Mouse (Mus musculus): ENCODE measurements around the gene Platr17. TPM values are rescaled to one million over a fixed set of nuclear protein-coding genes. Genes with fewer than 3 reads are reported as not detected.
"Not testable (repeated sequence)": the region's sequence is repeated elsewhere in the genome, so short reads cannot be mapped to it uniquely, and the experiment has no call there.

Platr17 gene
- total and polyA plus RNA-seq, 3 experiments = not detected

- no peak overlapping the region for H3K9ac ChIP-seq (ENCODE audit: low read depth, low read length)
- no peak for TF ChIP-seq EP300 (IDR thresholded peaks at IDR 0.05; ENCODE audit: insufficient read depth, low read depth, low read length)
- TF ChIP-seq POLR2A (IDR thresholded peaks at IDR 0.05; ENCODE audit: insufficient read depth, low read depth, low read length) = no peak
- TF ChIP-seq CTCF (IDR thresholded peaks at IDR 0.05) = no peak
- no peaks in the 10 kb centered on the region for H3K36me3 ChIP-seq (ENCODE audit: control insufficient read depth, insufficient read depth, low read length)
- intact Hi-C loops (cut with DNase I) = no loop called here
- no peak overlapping the region for H3K4me3 ChIP-seq
- no peak for DNase-seq
- H3K4me1 ChIP-seq (ENCODE audit: control insufficient read depth, insufficient read depth, low read length) = no peaks in the 10 kb centered on the region; the same call in 1 of the 2 replicates
- WGBS = 40% methylated on average over 4 of the region's 4 CpGs
- H3K27ac ChIP-seq = no peak overlapping the region
- H3K79me2 ChIP-seq (replicated peaks; ENCODE audit: control insufficient read depth, insufficient read depth, low read length) = no peaks in the 10 kb centered on the region
- H3K27me3 ChIP-seq (ENCODE audit: control insufficient read depth, insufficient read depth, low read length) = no peaks in the 10 kb centered on the region
These were observed 2.9 kb upstream of the Platr17 start for GRCm38 (mm10) chr17:33902079-33902478.

GRCm38 (mm10) chr17:33902491-33902890 is 2.4 kb upstream of the Platr17 start:
- Histone ChIP-seq H3K27ac (no peak overlapping the region), H3K4me1 (ENCODE audit: control insufficient read depth, insufficient read depth, low read length) (no peaks in the 10 kb centered on the region; the same call in 1 of the 2 replicates)
- intact Hi-C loops (cut with DNase I) = no loop called here

DNA sequence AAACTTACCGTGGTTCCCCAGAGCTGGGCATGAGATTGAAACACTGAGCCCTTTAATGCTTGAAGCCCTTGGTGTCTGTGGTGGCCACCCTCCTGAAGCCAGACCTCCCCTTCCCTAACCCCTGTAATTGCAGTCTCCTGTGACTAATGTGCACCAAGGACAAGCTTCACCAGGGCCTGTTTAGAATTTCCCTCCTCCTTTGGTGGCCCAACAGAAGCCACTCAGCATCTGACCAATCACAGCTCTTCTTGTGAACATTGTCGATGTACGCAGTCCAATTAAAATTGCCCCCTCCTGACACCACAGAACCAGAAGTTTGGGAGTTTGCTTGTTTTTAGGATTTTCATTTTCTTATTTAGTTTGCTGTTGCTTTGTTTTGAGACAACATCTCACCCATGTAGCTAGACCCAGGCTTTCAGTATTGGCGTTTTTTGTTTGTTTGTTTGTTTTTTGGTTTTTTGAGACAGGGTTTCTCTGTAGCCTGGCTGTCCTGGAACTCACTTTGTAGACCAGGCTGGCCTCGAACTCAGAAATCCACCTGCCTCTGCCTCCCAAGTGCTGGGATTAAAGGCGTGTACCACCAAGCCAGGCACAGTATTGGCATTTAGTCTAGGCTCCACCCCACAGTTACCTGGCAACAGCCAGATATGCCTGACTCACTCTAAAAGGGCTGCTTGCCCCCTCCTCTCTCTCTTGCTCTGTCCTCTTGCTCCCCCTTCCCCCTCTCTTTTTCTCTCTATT is 854 bp upstream of the Platr17 start:
- 82% methylated on average over 6 of the region's 6 CpGs for WGBS
- H3K4me3 ChIP-seq; H3K27me3 ChIP-seq (ENCODE audit: control insufficient read depth, insufficient read depth, low read length); H3K4me1 ChIP-seq (ENCODE audit: control insufficient read depth, insufficient read depth, low read length); H3K27ac ChIP-seq; DNase-seq; H3K79me2 ChIP-seq (replicated peaks; ENCODE audit: control insufficient read depth, insufficient read depth, low read length); H3K9ac ChIP-seq (ENCODE audit: low read depth, low read length); H3K36me3 ChIP-seq (ENCODE audit: control insufficient read depth, insufficient read depth, low read length); intact Hi-C loops (cut with DNase I): not testable (repeated sequence)

More at GRCm38 (mm10) chr17:33902491-33902890, 2.4 kb upstream of the Platr17 start:
- no peak overlapping the region for H3K9ac ChIP-seq (ENCODE audit: low read depth, low read length)
- TF ChIP-seq EP300 (IDR thresholded peaks at IDR 0.05; ENCODE audit: insufficient read depth, low read depth, low read length) = no peak
- no peak for TF ChIP-seq POLR2A (IDR thresholded peaks at IDR 0.05; ENCODE audit: insufficient read depth, low read depth, low read length)
- TF ChIP-seq CTCF (IDR thresholded peaks at IDR 0.05) = no peak
- DNase-seq = no peak
- 49% methylated on average over 7 of the region's 7 CpGs for WGBS
- no peaks in the 10 kb centered on the region for H3K36me3 ChIP-seq (ENCODE audit: control insufficient read depth, insufficient read depth, low read length)
- H3K4me3 ChIP-seq = no peak overlapping the region
- no peaks in the 10 kb centered on the region for H3K79me2 ChIP-seq (replicated peaks; ENCODE audit: control insufficient read depth, insufficient read depth, low read length)
- H3K27me3 ChIP-seq (ENCODE audit: control insufficient read depth, insufficient read depth, low read length) = no peaks in the 10 kb centered on the region

GRCm38 (mm10) chr17:33908331-33909076 is 3.6 kb downstream of the Platr17 start:
- no peak for DNase-seq
- no peaks in the 10 kb centered on the region for H3K79me2 ChIP-seq (replicated peaks; ENCODE audit: control insufficient read depth, insufficient read depth, low read length)
- peak overlapping the region; percentile 61 for H3K4me3 ChIP-seq
- intact Hi-C loops (cut with DNase I) = no loop called here
- H3K27me3 ChIP-seq (ENCODE audit: control insufficient read depth, insufficient read depth, low read length) = no peaks in the 10 kb centered on the region
- H3K36me3 ChIP-seq (ENCODE audit: control insufficient read depth, insufficient read depth, low read length) = no peaks in the 10 kb centered on the region; the same call in 1 of the 2 replicates
- WGBS = under 1% methylated on average over 44 of the region's 44 CpGs
- no peak for TF ChIP-seq CTCF (IDR thresholded peaks at IDR 0.05)
- TF ChIP-seq EP300 (IDR thresholded peaks at IDR 0.05; ENCODE audit: insufficient read depth, low read depth, low read length) = no peak
- TF ChIP-seq POLR2A (IDR thresholded peaks at IDR 0.05; ENCODE audit: insufficient read depth, low read depth, low read length) = no peak
- peak overlapping the region; percentile 78 for H3K27ac ChIP-seq
- H3K9ac ChIP-seq (ENCODE audit: low read depth, low read length) = peak overlapping the region; percentile 80
- peaks cover 3% of the 10 kb centered on the region; the same call in 1 of the 2 replicates for H3K4me1 ChIP-seq (ENCODE audit: control insufficient read depth, insufficient read depth, low read length)

DNA sequence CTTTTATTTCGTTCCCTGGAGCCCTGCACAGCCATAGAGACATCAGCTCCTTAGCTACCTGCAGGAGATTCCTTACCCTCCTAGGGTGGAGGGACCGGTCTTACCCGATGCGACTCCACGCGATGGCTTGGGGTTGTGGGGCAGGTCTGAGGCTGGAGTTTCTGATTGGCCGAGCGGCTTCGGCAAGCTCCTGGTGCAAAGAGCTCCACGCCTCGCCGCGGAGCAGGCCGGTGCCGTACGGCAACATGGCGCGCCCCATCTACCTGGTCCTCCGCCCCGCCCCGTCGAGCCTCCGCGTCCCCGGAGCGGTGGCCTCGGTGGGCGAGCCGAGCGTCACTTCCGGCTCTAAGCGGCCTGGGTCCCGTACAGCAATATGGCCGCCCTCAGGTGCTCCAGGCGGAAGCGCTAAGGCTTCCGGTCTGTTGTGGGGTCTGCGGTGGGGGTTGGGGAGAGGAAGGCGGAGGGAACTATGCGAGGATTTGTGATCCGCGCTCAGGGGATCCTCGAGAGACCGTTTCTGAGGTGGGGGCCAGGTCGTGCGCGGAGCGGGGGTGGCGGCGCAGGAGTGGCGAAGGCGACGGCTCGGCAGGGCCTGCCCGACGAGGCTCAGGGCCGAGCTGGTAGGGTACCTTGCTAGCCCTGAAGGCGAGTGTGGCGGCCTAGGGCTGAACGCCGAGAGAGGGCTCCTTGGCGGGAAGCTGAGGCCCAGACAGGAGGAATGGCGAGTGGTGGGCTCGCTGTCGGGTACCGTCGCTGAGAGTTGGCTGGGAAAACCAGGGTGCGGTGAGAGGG is 4.3 kb downstream of the Platr17 start, which contains the start of gene Daxx:
TSS of gene Daxx (plus strand) at position 338 of the 792 bp plus-strand sequence.
- Histone ChIP-seq H3K27me3 (ENCODE audit: control insufficient read depth, insufficient read depth, low read length) (no peaks in the 10 kb centered on the region), H3K9ac (ENCODE audit: low read depth, low read length) (peak within 1 kb of the TSS; percentile 91), H3K36me3 (ENCODE audit: control insufficient read depth, insufficient read depth, low read length) (no peaks in the 10 kb centered on the region; the same call in 1 of the 2 replicates), H3K4me1 (ENCODE audit: control insufficient read depth, insufficient read depth, low read length) (peaks cover 3% of the 10 kb centered on the region; the same call in 1 of the 2 replicates), H3K4me3 (peak within 1 kb of the TSS; percentile 82), H3K79me2 (replicated peaks; ENCODE audit: control insufficient read depth, insufficient read depth, low read length) (no peaks in the 10 kb centered on the region), H3K27ac (peak within 1 kb of the TSS; percentile 98)
- peak; percentile 99 to 100 for DNase-seq
- TF ChIP-seq CTCF (IDR thresholded peaks at IDR 0.05) (no peak), POLR2A (IDR thresholded peaks at IDR 0.05; ENCODE audit: insufficient read depth, low read depth, low read length) (peak; percentile 70; the same call in 1 of the 2 replicates), EP300 (IDR thresholded peaks at IDR 0.05; ENCODE audit: insufficient read depth, low read depth, low read length) (peak; percentile 30; the same call in 1 of the 2 replicates)
- intact Hi-C loops (cut with DNase I) = no loop called here
- WGBS = under 1% methylated on average over 68 of the region's 68 CpGs

All from heart, adult 2 months (tissue).